Mouse (Mus musculus) hindbrain, embryonic 16.5 days (tissue): Measurements from ENCODE around the gene Gm5108. TPM values are rescaled to one million over a fixed set of nuclear protein-coding genes. Genes with fewer than 3 reads are reported as not detected.

Source experiments
- ATAC-seq: fragments of 200-750 bp; cut with Nextera tagmentation; 2 replicates; pipeline ENCODE4 v1.8.0; 2017; ENCODE audit warnings: moderate TSS enrichment, moderate library complexity
- H3K27ac ChIP-seq: fragments of 300-500 bp; sonication (generic); 2 replicates; pipeline ENCODE4 v1.5.1; 2014; ENCODE audit warnings: low read depth, mild to moderate bottlenecking, control low read depth, low read length, moderate library complexity
- H3K27me3 ChIP-seq: fragments of 300-500 bp; sonication (generic); replicated peaks from 2 replicates; pipeline ENCODE4 v1.6.1; 2014; ENCODE audit warnings: low read length; ENCODE audit not compliant: control insufficient read depth, insufficient read depth
- H3K36me3 ChIP-seq: fragments of 300-500 bp; sonication (generic); 2 replicates; pipeline ENCODE4 v1.6.1; 2014; ENCODE audit warnings: mild to moderate bottlenecking, low read length, moderate library complexity, mixed read lengths; ENCODE audit not compliant: control insufficient read depth, insufficient read depth
- H3K4me1 ChIP-seq: fragments of 300-500 bp; sonication (generic); 2 replicates; pipeline ENCODE4 v1.6.1; 2014; ENCODE audit warnings: low read depth, low read length; ENCODE audit not compliant: control insufficient read depth, insufficient read depth
- H3K4me2 ChIP-seq: fragments of 300-500 bp; sonication (generic); 2 replicates; pipeline ENCODE4 v1.6.1; 2014; ENCODE audit warnings: mild to moderate bottlenecking, low read length, control low read depth, moderate library complexity
- H3K4me3 ChIP-seq: fragments of 300-500 bp; sonication (generic); 2 replicates; pipeline ENCODE4 v1.5.1; 2014; ENCODE audit warnings: mild to moderate bottlenecking, low read length, control low read depth, moderate library complexity
- H3K9ac ChIP-seq: fragments of 300-500 bp; sonication (generic); 2 replicates; pipeline ENCODE4 v1.6.1; 2014; ENCODE audit warnings: low read depth, mild to moderate bottlenecking, control low read depth, low read length, moderate library complexity
- H3K9me3 ChIP-seq: fragments of 300-500 bp; sonication (generic); 2 replicates; pipeline ENCODE4 v1.6.1; 2014; ENCODE audit warnings: mild to moderate bottlenecking, low read length, moderate library complexity; ENCODE audit not compliant: control insufficient read depth
- WGBS: fragments of 180-500 bp; shearing (Covaris S2); extraction: QIAGEN DNeasy Blood & Tissue Kit; methylation state at CpG from one replicate; pipeline ENCODE4 v1.1.7; 2014; 5-methylcytosine and 5-hydroxymethylcytosine counted together
- polyA plus RNA-seq: library from polyadenylated mRNA; unstranded; fragments of >200 nt; fragmentation: Nextera tagmentation; extraction: Ambion mirVana; gene quantifications from 2 replicates; pipeline ENCODE4 v1.2.1, GENCODE M21; 2015

The Gm5108 gene
- polyA plus RNA-seq, 1 experiment from 2014 or later = not detected

DNA sequence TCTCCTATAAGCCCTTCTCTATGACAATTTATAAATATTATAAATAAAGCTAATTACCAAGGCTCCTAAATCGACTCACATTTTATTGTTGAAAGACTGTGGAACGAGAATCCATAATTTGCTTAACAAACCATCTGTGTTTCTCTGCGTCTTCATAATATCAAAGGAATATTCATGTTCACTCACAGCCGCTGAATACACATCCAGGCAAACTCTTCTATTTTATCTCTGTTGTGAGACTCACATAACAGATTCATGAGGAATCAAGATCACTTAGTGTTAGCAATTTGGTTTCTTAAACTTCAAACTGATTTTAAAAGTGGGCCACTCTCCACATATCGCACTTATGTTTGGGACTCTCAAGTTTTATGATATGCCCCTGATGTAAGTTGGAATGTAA lies 6.6 kb downstream of the Gm5108 start:
- Histone ChIP-seq H3K4me3 (no peak overlapping the region), H3K36me3 (no peaks in the 10 kb centered on the region), H3K4me2 (no peak overlapping the region), H3K27ac (no peak overlapping the region), H3K9ac (no peak overlapping the region), H3K9me3 (no peaks in the 10 kb centered on the region), H3K4me1 (no peaks in the 10 kb centered on the region), H3K27me3 (no peaks in the 10 kb centered on the region)
- 86% methylated on average over 5 of the region's 5 CpGs for WGBS
- ATAC-seq = no peak

DNA sequence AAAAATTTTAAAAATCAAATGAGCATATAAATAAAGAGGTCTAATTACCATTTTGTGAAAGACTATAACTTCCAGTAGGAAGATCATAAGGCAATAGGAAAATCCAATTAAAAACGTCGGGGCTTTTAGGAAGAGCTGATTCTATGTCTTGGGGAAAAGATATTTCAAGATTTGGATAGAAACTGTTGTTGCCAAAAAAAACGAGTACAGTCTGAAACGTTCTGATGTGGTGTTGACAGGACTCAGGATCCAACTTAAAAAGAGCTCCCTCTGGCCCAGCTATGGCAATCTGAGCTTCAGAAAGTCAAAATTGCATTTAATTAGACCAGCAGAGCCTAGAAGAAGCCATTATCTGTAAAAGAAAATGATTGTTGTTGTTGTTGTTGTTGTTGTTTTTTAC lies 12.6 kb downstream of the Gm5108 start:
- no peaks in the 10 kb centered on the region for H3K9me3 ChIP-seq
- H3K9ac ChIP-seq = no peak overlapping the region
- H3K27me3 ChIP-seq = no peaks in the 10 kb centered on the region
- H3K27ac ChIP-seq = no peak overlapping the region
- H3K4me2 ChIP-seq = no peak overlapping the region
- H3K4me3 ChIP-seq = no peak overlapping the region
- no peak for ATAC-seq
- 79% methylated on average over 4 of the region's 4 CpGs for WGBS
- no peaks in the 10 kb centered on the region for H3K4me1 ChIP-seq
- H3K36me3 ChIP-seq = no peaks in the 10 kb centered on the region

DNA sequence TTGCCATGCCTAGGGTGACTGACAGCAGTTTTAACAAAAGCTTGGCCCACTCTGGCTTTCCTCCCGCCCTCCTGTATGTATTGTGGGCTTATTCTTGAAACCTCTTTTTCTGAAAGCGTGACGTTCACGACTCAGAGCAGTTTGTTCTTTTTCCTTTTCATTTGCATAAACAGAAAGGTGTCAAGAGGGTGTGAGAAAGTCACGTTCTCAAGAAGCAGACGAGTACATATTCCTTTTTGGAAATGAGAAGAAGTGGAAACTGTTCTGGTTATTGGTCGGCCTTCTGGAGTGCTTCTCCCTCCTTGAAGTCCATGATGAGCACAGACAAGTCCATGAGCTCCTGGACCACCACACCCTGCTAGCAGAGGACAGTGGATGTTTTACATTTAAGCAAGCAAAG lies 14.0 kb downstream of the Gm5108 start:
- no peak overlapping the region for H3K9ac ChIP-seq
- H3K4me2 ChIP-seq = no peak overlapping the region
- no peak for ATAC-seq
- H3K36me3 ChIP-seq = no peaks in the 10 kb centered on the region
- H3K4me3 ChIP-seq = no peak overlapping the region
- H3K4me1 ChIP-seq = no peaks in the 10 kb centered on the region
- H3K27ac ChIP-seq = no peak overlapping the region
- WGBS = 51% methylated on average over 7 of the region's 7 CpGs
- no peaks in the 10 kb centered on the region for H3K27me3 ChIP-seq
- H3K9me3 ChIP-seq = no peaks in the 10 kb centered on the region

DNA sequence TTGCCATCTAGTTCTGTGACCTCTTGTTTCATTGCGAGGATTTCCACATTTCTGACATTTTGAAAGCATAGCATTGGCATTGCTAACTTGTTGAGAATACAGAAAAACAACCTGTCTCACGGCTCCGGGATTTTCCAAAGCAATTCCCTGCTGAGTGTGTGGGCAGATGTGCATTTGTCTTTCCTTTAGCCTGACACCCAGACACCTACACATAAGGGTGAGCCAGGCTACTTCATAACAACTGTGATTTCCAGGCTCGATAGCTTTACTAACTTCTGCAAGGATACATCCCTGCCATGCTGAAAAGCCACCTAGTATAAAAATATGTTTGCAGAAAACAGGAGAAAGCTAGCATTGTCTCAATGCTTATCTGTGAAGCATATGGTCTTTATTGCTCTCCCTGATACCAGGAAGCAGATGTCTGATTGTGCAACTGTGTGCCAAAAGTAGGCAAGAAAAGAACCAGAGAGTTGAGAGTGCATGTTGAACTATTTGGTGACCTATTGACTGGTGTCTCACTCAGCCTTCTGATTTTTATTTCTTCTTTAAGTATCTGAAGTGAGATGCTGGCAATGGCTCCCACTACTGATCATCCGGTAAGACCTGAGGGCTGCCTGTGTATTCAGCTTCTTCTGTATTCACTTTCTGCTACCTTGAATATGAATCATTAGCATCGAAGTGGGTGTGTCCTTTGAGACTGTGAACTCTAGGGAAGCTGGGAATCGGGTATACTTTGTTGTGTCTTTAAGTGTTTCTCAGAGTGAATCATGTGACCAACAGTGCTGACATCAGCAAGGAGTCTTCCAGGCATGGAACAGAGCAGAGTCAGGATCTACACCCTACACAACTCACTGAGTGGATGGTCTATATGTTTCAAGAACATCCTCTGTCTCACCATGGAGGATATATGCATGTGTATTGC lies 20.5 kb downstream of the Gm5108 start:
- no peak for ATAC-seq
- H3K4me1 ChIP-seq = no peaks in the 10 kb centered on the region
- WGBS = 80% methylated on average over 7 of the region's 7 CpGs
- H3K4me2 ChIP-seq = no peak overlapping the region
- no peaks in the 10 kb centered on the region for H3K9me3 ChIP-seq
- H3K9ac ChIP-seq = no peak overlapping the region
- no peak overlapping the region for H3K4me3 ChIP-seq
- H3K27me3 ChIP-seq = no peaks in the 10 kb centered on the region
- H3K36me3 ChIP-seq = no peaks in the 10 kb centered on the region
- H3K27ac ChIP-seq = no peak overlapping the region

DNA sequence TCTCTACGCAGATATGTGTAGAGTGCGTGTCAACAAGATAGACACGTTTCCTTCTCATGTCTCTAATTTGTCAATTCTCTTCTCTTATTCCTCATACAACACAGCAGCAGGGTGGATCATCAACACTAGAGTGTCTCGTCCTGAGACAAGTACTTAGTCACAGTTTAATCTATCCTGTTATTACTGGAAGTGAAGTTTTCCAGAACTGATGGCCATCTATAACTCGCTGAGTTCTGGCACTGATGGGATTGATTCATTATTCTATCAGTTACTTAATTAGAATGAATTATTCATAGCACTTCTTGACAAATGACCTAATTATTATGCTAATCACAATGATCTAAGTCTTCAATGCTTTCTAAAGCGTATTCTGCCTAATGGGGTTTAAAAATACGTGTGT lies 28.1 kb downstream of the Gm5108 start:
- H3K9ac ChIP-seq = no peak overlapping the region
- WGBS = 39% methylated on average over 7 of the region's 7 CpGs
- no peaks in the 10 kb centered on the region for H3K36me3 ChIP-seq
- H3K9me3 ChIP-seq = no peaks in the 10 kb centered on the region
- H3K27ac ChIP-seq = no peak overlapping the region; the same call in 1 of the 2 replicates
- no peaks in the 10 kb centered on the region for H3K27me3 ChIP-seq
- H3K4me3 ChIP-seq = no peak overlapping the region
- no peaks in the 10 kb centered on the region for H3K4me1 ChIP-seq
- ATAC-seq = peak; percentile 68
- no peak overlapping the region for H3K4me2 ChIP-seq

DNA sequence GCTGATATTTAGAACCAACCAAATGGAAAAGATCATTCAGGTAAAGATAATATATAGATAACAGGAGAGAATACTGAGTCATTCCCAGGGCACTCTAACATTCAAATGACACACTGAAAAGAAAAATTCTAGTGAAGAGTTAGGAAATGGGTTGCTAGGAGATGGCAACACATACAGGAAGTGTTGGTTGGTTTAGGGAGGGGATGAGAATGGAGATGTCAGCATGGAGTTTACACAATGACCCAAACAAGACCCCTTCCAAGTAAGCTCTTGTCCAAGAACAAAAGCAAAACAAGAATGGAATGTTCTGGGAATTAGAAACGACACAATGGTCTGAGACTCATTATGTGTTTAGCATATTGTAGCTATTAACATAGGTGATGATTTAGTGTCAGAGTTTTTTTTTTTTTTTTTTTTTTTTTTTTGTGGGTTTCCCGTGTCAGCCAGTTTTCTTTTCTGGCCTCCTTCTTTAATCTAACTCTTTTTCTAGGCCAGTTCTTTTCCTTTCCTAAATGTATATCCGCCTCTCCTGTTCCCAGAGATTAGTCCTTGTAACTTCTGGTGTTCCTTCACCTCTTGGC lies 40.6 kb downstream of the Gm5108 start:
- Histone ChIP-seq H3K4me2 (no peak overlapping the region), H3K27me3 (no peaks in the 10 kb centered on the region; the same call in 1 of the 2 replicates), H3K4me3 (no peak overlapping the region), H3K36me3 (no peaks in the 10 kb centered on the region), H3K4me1 (no peaks in the 10 kb centered on the region), H3K9ac (no peak overlapping the region), H3K9me3 (no peaks in the 10 kb centered on the region), H3K27ac (no peak overlapping the region)
- no peak for ATAC-seq
- 34% methylated on average over 3 of the region's 3 CpGs for WGBS

DNA sequence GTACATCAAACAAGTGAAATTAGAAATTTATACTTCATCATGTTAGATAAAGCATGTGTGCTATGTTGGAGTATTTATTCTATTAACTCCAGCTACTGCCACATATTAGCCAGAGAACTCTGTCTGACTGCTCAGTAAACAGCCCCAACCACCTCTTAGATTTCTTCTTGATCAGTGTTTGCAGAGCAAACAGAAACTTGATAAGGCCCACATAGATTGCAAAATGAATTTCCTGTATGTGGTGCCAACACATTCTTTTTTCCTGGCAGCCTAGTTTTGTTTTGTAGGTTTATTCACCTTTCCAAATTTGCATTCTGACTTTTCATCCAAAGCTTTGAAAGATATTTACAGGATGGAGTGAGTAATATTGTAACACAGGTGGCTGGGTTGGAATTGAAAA lies 49.0 kb downstream of the Gm5108 start:
- no peaks in the 10 kb centered on the region for H3K27me3 ChIP-seq
- H3K4me2 ChIP-seq = no peak overlapping the region
- no peaks in the 10 kb centered on the region for H3K9me3 ChIP-seq
- no peak for ATAC-seq
- no peak overlapping the region for H3K9ac ChIP-seq
- H3K27ac ChIP-seq = no peak overlapping the region
- H3K4me1 ChIP-seq = no peaks in the 10 kb centered on the region
- H3K36me3 ChIP-seq = no peaks in the 10 kb centered on the region
- no peak overlapping the region for H3K4me3 ChIP-seq

DNA sequence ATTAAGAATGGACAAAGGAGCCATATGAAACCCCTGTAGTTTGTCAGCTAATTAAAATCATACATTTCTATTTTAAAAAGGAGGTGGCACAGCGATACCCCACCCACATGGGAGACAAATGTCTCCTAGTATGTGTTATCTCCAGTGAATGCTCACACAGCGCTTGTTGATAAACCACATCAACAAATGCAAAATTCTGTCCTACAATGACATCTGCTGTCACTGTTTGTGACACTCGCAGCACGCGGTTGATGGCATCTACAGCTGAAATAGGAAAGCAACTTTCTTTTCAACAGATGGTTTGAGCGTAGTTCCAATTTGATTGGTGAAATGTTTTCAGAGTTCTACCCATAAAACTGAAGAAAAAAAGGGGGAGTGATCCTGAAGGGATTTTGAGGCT lies 61.1 kb downstream of the Gm5108 start:
- no peaks in the 10 kb centered on the region for H3K4me1 ChIP-seq
- H3K27me3 ChIP-seq = no peaks in the 10 kb centered on the region
- no peak overlapping the region for H3K4me3 ChIP-seq
- WGBS = 91% methylated on average over 6 of the region's 6 CpGs
- H3K27ac ChIP-seq = no peak overlapping the region
- H3K36me3 ChIP-seq = no peaks in the 10 kb centered on the region
- H3K4me2 ChIP-seq = no peak overlapping the region
- no peak for ATAC-seq
- no peak overlapping the region for H3K9ac ChIP-seq
- no peaks in the 10 kb centered on the region for H3K9me3 ChIP-seq

DNA sequence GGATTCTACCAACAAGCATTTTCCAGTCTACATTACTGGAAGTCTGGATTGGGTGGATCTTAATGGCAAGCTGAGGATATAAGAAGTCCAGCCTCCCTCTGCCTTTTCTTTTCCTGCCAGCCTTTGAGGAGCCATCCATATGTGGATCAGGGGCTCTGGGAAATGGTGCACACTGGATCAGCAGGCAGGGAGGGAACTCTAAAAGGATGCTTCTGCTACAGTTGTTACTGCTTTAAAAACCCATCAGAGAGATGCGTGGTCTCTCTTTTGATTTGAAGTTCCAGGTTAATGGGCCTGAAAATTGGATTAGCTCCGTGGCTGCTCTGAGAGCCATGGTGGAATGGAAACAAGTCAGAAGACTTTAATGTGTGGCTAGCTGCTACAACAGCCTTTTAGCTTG lies 62.4 kb downstream of the Gm5108 start:
- Histone ChIP-seq H3K9me3 (no peaks in the 10 kb centered on the region), H3K4me1 (no peaks in the 10 kb centered on the region), H3K4me2 (no peak overlapping the region), H3K4me3 (no peak overlapping the region), H3K36me3 (no peaks in the 10 kb centered on the region), H3K27me3 (no peaks in the 10 kb centered on the region), H3K27ac (no peak overlapping the region), H3K9ac (no peak overlapping the region)
- WGBS = 5% methylated on average over 2 of the region's 2 CpGs
- ATAC-seq = no peak
